Mouse (Mus musculus) limb, embryonic 15.5 days (tissue): ENCODE measurements around the gene Cct7. TPM values are rescaled to one million over a fixed set of nuclear protein-coding genes. Genes with fewer than 3 reads are reported as not detected.

ENCODE experiments used
- ATAC-seq: fragments of 200-750 bp; cut with Nextera tagmentation; 2 replicates; pipeline ENCODE4 v1.8.0; 2017; ENCODE audit warnings: low read depth, moderate TSS enrichment; ENCODE audit not compliant: insufficient number of reproducible peaks, low FRiP score, low TSS enrichment
- H3K27ac ChIP-seq: fragments of 300-500 bp; sonication (generic); 2 replicates; pipeline ENCODE4 v1.5.1; 2015; ENCODE audit warnings: moderate library complexity, mild to moderate bottlenecking, inconsistent platforms
- H3K27me3 ChIP-seq: fragments of 300-500 bp; sonication (generic); 2 replicates; pipeline ENCODE4 v1.6.1; 2015; ENCODE audit warnings: inconsistent platforms
- H3K36me3 ChIP-seq: fragments of 300-500 bp; sonication (generic); 2 replicates; pipeline ENCODE4 v1.6.1; 2015; ENCODE audit warnings: inconsistent platforms
- H3K4me1 ChIP-seq: fragments of 300-500 bp; sonication (generic); 2 replicates; pipeline ENCODE4 v1.6.1; 2015; ENCODE audit warnings: inconsistent platforms
- H3K4me2 ChIP-seq: fragments of 300-500 bp; sonication (generic); 2 replicates; pipeline ENCODE4 v1.6.1; 2015; ENCODE audit warnings: mild to moderate bottlenecking, inconsistent platforms
- H3K4me3 ChIP-seq: fragments of 300-500 bp; sonication (generic); 2 replicates; pipeline ENCODE4 v1.5.1; 2015; ENCODE audit warnings: mild to moderate bottlenecking, inconsistent platforms
- H3K9ac ChIP-seq: fragments of 300-500 bp; sonication (generic); 2 replicates; pipeline ENCODE4 v1.6.1; 2015; ENCODE audit warnings: inconsistent platforms
- H3K9me3 ChIP-seq: fragments of 300-500 bp; sonication (generic); 2 replicates; pipeline ENCODE4 v1.6.1; 2016; ENCODE audit warnings: inconsistent platforms
- WGBS: fragments of 180-500 bp; shearing (Covaris S2); methylation state at CpG from one replicate; pipeline ENCODE4 v1.1.7; 2015; 5-methylcytosine and 5-hydroxymethylcytosine counted together
- polyA plus RNA-seq: library from polyadenylated mRNA; unstranded; fragments of >200 nt; fragmentation: Nextera tagmentation; extraction: Ambion mirVana; gene quantifications from 2 replicates; pipeline ENCODE4 v1.2.1, GENCODE M21; 2015

Gene Cct7
- polyA plus RNA-seq = 407 and 425 TPM in 2 replicates

DNA sequence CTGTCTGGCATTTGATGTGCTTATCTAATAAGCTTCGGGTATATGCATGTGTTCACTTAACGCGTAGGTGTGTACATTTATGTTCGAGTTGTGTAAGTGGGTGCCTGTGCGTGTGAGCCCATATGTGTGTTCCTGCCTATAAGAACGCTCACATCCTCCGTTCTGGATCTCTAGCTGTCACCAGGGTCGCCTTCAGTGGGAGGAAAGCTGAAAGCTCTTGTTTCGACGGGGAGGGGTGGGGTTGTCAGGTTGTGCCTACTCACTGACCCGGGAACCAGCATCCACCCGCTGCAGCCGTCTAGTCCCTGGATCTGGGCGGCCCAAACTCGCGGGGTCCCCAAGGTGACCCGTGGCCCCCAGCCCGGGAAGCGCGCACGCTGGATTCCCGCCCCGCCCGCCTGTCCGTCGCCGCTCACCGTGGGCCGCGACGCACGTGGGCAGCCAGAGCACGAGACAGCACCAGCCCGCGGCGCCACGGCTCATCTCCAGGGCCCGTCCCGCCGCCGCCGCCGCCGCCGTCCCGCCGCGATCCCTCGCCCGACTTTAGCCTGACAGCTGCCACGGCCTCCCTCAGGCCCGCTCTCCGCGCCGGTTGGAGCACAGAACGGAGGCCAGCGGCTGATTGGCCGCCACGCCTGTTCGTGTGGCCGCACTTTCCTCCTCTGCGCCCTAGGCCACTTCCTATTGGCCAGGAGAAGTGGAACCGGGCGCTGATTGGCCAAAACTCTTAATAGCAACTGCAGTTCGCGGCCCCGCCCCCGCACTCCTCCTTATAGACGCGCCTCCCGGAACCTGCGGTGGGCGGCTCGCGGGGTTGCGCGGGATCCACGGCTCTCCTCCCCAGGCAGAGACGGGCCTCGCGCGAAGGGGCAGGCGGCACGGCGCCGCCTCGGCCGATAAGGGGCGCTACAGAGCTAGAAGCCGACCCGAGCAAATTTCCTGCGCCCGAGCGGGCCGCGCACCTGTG lies at the start of gene Cct7:
TSS of gene Cct7 (plus strand) at position 818 of the 967 bp plus-strand sequence.
- ATAC-seq = peak; percentile 94
- H3K27me3 ChIP-seq = no peaks in the 10 kb centered on the region
- H3K9ac ChIP-seq = peak within 1 kb of the TSS; percentile 78
- WGBS = 2% methylated on average over 77 of the region's 96 CpGs
- peaks cover 16% of the 10 kb centered on the region for H3K36me3 ChIP-seq
- peaks cover 32% of the 10 kb centered on the region for H3K4me1 ChIP-seq
- H3K9me3 ChIP-seq = no peaks in the 10 kb centered on the region
- peak within 1 kb of the TSS; percentile 96 for H3K4me2 ChIP-seq
- peak within 1 kb of the TSS; percentile 93 for H3K27ac ChIP-seq
- H3K4me3 ChIP-seq = peak within 1 kb of the TSS; percentile 81

DNA sequence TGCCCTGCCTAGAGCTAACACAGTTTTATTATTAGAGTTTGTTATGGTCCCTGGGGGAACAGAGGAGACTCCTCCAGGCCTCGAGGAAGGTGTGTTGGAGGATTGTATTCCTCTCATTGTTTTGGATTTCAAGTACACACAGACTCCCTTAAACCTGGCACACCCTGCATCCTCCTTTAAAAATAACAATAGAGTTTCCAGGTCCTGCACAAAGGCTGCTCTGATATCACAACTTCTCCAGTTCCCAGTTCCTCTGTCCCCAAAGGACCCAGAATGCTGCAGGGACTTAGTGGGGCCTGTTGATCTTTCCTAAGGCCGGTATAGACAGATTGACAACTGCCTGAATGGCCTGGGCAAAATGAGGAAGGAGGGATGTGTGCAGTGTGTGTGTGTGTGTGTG lies 48.7 kb upstream of the Cct7 start:
- H3K9me3 ChIP-seq = no peaks in the 10 kb centered on the region
- no peaks in the 10 kb centered on the region for H3K4me1 ChIP-seq
- peaks cover 17% of the 10 kb centered on the region for H3K27me3 ChIP-seq
- H3K4me3 ChIP-seq = no peak overlapping the region
- no peak overlapping the region for H3K27ac ChIP-seq
- H3K4me2 ChIP-seq = no peak overlapping the region
- WGBS = 38% methylated on average over 2 of the region's 2 CpGs
- H3K36me3 ChIP-seq = no peaks in the 10 kb centered on the region
- H3K9ac ChIP-seq = no peak overlapping the region
- ATAC-seq = no peak

DNA sequence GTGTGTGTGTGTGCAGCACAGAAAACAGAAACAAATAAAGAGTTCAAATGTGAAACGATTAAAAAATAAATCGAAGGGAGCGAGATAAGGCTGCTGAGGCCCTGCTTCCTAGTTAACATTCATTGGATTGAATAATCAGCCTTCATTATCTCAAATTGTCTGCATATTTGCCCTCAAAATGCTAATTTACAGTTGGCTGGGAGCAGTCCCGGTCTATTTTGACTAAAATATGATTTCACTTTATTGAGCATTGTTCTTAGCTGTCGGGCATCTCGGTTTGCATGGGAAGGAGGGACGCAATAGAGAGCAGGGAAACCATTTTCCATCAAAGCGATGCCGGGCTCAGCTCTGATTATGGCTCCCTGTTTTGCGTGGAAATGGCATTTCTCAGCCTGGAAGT lies 48.3 kb upstream of the Cct7 start:
- Histone ChIP-seq H3K27me3 (peaks cover 21% of the 10 kb centered on the region), H3K36me3 (no peaks in the 10 kb centered on the region), H3K4me3 (no peak overlapping the region), H3K4me2 (no peak overlapping the region), H3K27ac (no peak overlapping the region), H3K9me3 (no peaks in the 10 kb centered on the region), H3K4me1 (no peaks in the 10 kb centered on the region), H3K9ac (no peak overlapping the region)
- no peak for ATAC-seq
- 77% methylated on average over 10 of the region's 10 CpGs for WGBS

DNA sequence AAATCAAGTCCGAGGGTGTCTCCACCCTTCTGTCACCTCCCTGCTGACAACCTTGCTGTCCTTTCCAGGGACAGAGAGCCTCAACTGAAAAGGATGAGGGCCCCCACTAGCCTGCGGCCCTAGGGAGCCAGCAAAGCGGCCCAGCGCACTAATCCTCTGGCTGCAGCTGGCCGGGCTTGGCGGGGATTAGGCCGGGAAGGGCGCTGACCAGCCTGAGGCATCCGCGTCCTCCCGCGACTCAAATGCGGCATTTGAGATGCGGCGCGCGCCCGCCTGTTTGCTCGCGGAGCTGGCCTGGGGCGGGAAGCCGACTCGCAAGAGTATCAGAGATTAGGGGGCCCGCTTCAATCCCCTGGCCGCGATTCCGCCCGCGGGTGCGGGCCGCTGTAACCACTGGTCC lies 42.3 kb upstream of the Cct7 start:
- ATAC-seq = no peak
- Histone ChIP-seq H3K4me2 (peak overlapping the region; percentile 24; the same call in 1 of the 2 replicates), H3K27ac (no peak overlapping the region), H3K4me1 (peaks cover 6% of the 10 kb centered on the region), H3K9me3 (no peaks in the 10 kb centered on the region), H3K36me3 (no peaks in the 10 kb centered on the region), H3K9ac (no peak overlapping the region), H3K27me3 (peaks cover 47% of the 10 kb centered on the region), H3K4me3 (peak overlapping the region; percentile 5; the same call in 1 of the 2 replicates)
- 4% methylated on average over 31 of the region's 31 CpGs for WGBS

DNA sequence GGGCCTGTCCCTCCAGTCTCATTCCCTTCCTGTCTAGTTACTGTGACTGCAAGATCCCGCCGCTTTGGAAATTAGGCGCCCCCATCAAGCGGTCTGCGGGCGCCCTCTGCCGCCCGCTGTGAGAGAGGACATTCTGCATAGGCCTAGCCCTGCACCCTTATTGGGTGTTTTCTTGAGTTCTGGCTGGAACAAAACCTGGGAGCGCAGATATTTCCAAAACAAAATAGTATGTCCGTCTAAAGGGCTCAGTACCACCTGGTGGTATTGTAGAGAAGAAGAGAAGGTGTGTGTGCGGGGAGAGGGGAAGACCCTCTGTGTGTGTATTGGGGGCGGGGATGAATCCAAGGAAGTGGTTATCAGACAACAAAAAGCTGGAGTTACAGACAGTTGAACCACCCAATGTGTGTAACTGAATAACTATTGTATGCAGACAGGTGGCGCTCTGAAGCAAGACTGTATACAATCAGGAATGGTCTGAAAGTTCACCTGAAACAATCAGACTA lies 40.5 kb upstream of the Cct7 start:
- no peak overlapping the region for H3K4me3 ChIP-seq
- no peak overlapping the region for H3K4me2 ChIP-seq
- H3K4me1 ChIP-seq = peaks cover 6% of the 10 kb centered on the region
- peaks cover 42% of the 10 kb centered on the region for H3K27me3 ChIP-seq
- H3K9me3 ChIP-seq = no peaks in the 10 kb centered on the region
- WGBS = 12% methylated on average over 13 of the region's 13 CpGs
- H3K27ac ChIP-seq = no peak overlapping the region
- no peaks in the 10 kb centered on the region for H3K36me3 ChIP-seq
- ATAC-seq = peak; percentile 63; the same call in 1 of the 2 replicates
- H3K9ac ChIP-seq = no peak overlapping the region

DNA sequence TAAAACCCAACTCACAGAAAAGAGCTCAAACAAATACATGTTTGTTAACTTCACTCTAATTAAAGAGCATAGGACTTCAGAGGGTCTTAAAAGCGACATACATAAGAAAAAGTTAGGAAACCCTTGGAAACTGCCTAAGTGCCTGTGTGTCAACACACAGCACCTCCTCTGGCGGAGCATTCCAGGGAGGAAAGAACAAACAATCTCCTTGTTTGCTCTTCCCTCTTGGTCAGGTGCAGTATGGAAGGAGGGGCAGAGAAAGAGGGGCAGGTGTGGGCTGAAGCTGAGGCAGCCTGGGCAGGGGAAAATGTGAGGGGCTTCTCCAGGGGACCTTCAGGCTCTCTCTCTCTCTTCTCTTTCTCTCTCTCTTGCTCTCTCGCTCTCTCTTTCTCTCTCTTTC lies 35.5 kb upstream of the Cct7 start:
- WGBS = 50% methylated on average over 3 of the region's 3 CpGs
- Histone ChIP-seq H3K4me3 (no peak overlapping the region), H3K4me1 (no peaks in the 10 kb centered on the region), H3K9me3 (no peaks in the 10 kb centered on the region), H3K27me3 (no peaks in the 10 kb centered on the region), H3K27ac (no peak overlapping the region), H3K36me3 (no peaks in the 10 kb centered on the region), H3K4me2 (no peak overlapping the region), H3K9ac (no peak overlapping the region)
- no peak for ATAC-seq

DNA sequence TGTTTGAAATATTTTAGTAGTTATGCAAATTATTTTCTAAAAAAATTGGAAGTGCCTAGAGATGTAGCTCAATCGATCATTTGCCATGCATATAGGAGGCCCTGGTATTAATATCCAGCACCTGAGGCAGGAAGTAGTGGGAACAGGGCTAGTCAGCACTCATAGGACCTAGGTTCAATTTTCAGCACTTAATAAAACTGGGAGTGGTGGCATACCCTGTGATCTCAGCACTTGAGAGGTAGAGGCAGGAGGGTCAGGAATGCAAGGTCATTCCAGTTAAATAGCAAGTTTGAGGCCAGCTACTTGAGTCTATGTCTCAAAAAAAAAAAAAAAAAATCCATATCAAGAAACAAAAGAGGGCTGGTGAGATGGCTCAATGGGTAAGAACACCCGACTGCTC lies 32.2 kb upstream of the Cct7 start:
- Histone ChIP-seq H3K27me3 (peaks cover 14% of the 10 kb centered on the region), H3K36me3 (no peaks in the 10 kb centered on the region), H3K4me1 (peaks cover 6% of the 10 kb centered on the region), H3K27ac (no peak overlapping the region), H3K4me2 (no peak overlapping the region), H3K9me3 (no peaks in the 10 kb centered on the region), H3K4me3 (no peak overlapping the region), H3K9ac (no peak overlapping the region)
- ATAC-seq = no peak
- WGBS = 67% methylated on average over 2 of the region's 2 CpGs

DNA sequence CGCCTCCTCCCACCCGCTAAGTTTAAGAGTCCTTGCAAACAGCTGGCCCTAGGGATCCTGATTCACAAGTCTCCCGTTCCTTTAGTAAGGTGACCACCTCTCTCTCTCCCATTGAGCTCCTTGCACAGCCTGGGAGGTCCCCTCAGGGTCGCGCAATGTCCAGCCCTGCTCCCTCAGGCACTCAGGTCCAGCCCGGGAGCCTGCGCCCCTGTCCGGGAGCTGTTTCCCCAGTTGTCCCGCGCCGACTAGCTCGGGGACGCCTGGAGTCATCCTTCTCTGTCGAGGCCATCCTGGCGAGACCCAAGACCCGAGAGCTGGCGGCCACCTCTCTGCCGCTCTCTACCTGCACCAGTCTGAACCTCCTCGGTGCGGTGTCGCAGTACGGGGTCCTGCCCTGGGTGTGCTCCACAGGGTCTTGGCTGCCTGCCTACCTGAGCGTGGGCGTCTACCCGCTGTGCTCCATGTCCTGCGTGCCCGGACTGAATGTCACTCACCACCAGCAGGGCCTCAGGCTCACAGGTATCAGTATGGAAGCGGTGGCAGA lies 27.4 kb upstream of the Cct7 start, which contains the start of gene Noto:
TSS of gene Noto (plus strand) at position 51 of the 544 bp plus-strand sequence.
- Histone ChIP-seq H3K9ac (no peak within 1 kb of the TSS), H3K4me3 (no peak within 1 kb of the TSS), H3K9me3 (no peaks in the 10 kb centered on the region), H3K36me3 (no peaks in the 10 kb centered on the region), H3K4me1 (peaks cover 6% of the 10 kb centered on the region), H3K4me2 (no peak within 1 kb of the TSS), H3K27me3 (peaks cover 24% of the 10 kb centered on the region), H3K27ac (no peak within 1 kb of the TSS)
- WGBS = 15% methylated on average over 28 of the region's 28 CpGs
- no peak for ATAC-seq

DNA sequence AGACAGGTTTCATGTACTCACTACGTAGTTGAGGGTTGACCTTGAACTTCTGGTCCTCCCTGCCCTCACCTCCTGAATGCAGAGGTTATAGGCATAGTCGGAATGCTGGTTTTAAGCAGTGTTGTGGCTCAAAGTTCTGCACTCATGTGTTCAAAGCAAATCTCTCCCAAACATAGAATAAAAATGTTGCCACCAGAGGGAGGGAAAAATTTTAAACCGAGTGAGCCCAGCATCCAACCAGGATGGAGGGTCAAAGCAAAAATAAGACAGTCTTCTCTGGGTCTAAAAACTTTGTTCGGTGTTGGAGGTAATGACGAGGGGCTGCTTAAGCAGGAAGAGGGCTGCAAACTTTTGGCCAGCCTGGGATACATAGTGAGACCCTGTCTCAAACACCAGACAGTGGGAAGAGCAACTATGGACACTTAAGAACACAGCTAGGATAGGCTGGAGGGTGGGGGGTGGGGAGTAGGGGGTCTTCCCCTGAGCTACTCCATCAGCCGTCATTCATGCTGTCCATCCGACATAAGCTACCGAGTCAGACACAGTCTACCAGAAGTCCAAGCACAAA lies 20.0 kb upstream of the Cct7 start:
- 43% methylated on average over 8 of the region's 8 CpGs for WGBS
- ATAC-seq = no peak
- H3K4me3 ChIP-seq = peak overlapping the region; percentile 68

DNA sequence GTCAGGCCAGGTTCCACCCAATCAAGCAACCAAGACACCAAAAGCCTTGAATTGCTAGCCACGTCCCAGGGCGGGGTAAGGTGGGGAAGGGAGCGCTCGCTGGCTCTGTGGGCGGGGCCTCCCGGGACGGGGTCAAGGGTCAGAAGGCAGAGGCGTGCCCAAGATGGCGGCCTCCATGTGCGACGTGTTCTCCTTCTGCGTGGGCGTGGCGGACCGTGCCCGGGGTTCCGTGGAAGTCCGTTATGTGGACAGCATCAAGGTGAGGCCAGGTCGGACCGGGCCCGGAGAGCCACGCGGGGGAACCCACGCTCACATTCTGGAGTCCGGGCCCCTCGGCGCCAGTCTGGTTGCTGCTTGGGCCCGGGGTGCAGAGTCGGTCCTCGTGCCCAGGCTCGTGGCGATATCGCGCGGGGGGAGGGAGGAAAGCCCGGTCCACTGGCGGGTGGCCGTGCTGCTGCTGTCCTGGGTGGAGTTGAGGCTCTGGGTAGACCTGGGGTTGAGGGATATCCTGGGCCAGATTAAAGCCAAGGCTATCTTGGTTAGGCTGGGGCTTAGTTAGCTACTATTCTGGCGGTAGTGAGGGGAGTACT lies 19.4 kb upstream of the Cct7 start, which contains the start of gene Smyd5:
TSS of gene Smyd5 (plus strand) at position 148 of the 590 bp plus-strand sequence.
- H3K4me2 ChIP-seq = peak within 1 kb of the TSS; percentile 64
- H3K4me3 ChIP-seq = peak within 1 kb of the TSS; percentile 68
- WGBS = under 1% methylated on average over 39 of the region's 39 CpGs
- H3K4me1 ChIP-seq = peaks cover 10% of the 10 kb centered on the region
- no peak within 1 kb of the TSS for H3K27ac ChIP-seq
- H3K9ac ChIP-seq = peak within 1 kb of the TSS; percentile 61
- H3K27me3 ChIP-seq = no peaks in the 10 kb centered on the region
- peak; percentile 77 for ATAC-seq
- H3K36me3 ChIP-seq = no peaks in the 10 kb centered on the region
- no peaks in the 10 kb centered on the region for H3K9me3 ChIP-seq

More for the DNA sequence above, 20.0 kb upstream of the Cct7 start:
- H3K9ac ChIP-seq = peak overlapping the region; percentile 61
- no peaks in the 10 kb centered on the region for H3K27me3 ChIP-seq
- no peak overlapping the region for H3K27ac ChIP-seq
- peaks cover 10% of the 10 kb centered on the region for H3K4me1 ChIP-seq
- peak overlapping the region; percentile 64 for H3K4me2 ChIP-seq
- H3K36me3 ChIP-seq = no peaks in the 10 kb centered on the region
- H3K9me3 ChIP-seq = no peaks in the 10 kb centered on the region

DNA sequence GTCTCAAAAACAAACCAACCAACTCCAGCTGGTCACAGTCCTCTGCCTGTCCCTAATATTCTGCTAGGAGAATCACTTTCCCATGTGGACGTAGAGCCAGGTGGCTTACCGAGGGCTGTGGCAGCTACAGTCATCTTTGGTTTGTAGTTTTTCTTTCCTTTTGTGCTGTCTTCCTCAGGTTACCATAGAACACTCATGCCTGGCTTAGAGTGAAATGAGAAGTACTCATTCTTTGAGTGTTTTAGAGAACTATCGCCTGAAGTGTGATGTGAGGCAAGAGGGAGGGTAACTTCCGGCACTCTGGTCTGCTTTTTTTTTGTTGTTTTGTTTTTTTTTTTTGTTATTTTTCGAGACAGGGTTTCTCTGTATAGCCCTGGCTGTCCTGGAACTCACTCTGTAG lies 17.4 kb upstream of the Cct7 start:
- Histone ChIP-seq H3K27me3 (no peaks in the 10 kb centered on the region), H3K9me3 (no peaks in the 10 kb centered on the region), H3K36me3 (peaks cover 9% of the 10 kb centered on the region), H3K27ac (no peak overlapping the region), H3K4me3 (no peak overlapping the region), H3K9ac (no peak overlapping the region), H3K4me2 (no peak overlapping the region), H3K4me1 (peaks cover 10% of the 10 kb centered on the region)
- WGBS = 78% methylated on average over 5 of the region's 5 CpGs
- no peak for ATAC-seq
